Mouse (Mus musculus): ENCODE results near the gene Adam15. TPM values are rescaled to one million over a fixed set of nuclear protein-coding genes. Genes with fewer than 3 reads are reported as not detected.

Gene Adam15
- polyA plus RNA-seq, 1 experiment from 2014 or later: 78.2 TPM

GRCm38 (mm10) chr3:89305551-89306325 is 44.1 kb downstream of the Adam15 start:
- no peak overlapping the region for H3K9ac ChIP-seq (ENCODE audit: low read depth, low read length)
- 85% methylated on average over 8 of the region's 8 CpGs for WGBS
- H3K9me3 ChIP-seq (replicated peaks; ENCODE audit: control insufficient read depth, low read length, poor library complexity, severe bottlenecking): no peaks in the 10 kb centered on the region
- H3K4me1 ChIP-seq (ENCODE audit: control insufficient read depth, insufficient read depth, low read length): no peaks in the 10 kb centered on the region
- no peak overlapping the region for H3K4me3 ChIP-seq (ENCODE audit: low read depth, low read length)
- no peaks in the 10 kb centered on the region for H3K36me3 ChIP-seq (ENCODE audit: control insufficient read depth, insufficient read depth, low read length)
- no peak overlapping the region for H3K4me2 ChIP-seq (ENCODE audit: low read length)
- no peaks in the 10 kb centered on the region for H3K27me3 ChIP-seq (ENCODE audit: control insufficient read depth, insufficient read depth, low read depth, low read length)
- H3K27ac ChIP-seq (ENCODE audit: low read length): no peak overlapping the region
- ATAC-seq: no peak

- Histone ChIP-seq H3K9me3 (replicated peaks; ENCODE audit: control insufficient read depth, low read length, poor library complexity, severe bottlenecking) (no peaks in the 10 kb centered on the region), H3K4me3 (ENCODE audit: low read depth, low read length) (no peak overlapping the region), H3K4me1 (ENCODE audit: control insufficient read depth, insufficient read depth, low read length) (peaks cover 1% of the 10 kb centered on the region; the same call in 1 of the 2 replicates), H3K27me3 (ENCODE audit: control insufficient read depth, insufficient read depth, low read depth, low read length) (peaks cover 1% of the 10 kb centered on the region; the same call in 1 of the 2 replicates), H3K4me2 (ENCODE audit: low read length) (no peak overlapping the region), H3K36me3 (ENCODE audit: control insufficient read depth, insufficient read depth, low read length) (no peaks in the 10 kb centered on the region), H3K27ac (ENCODE audit: low read length) (no peak overlapping the region), H3K9ac (ENCODE audit: low read depth, low read length) (no peak overlapping the region)
- ATAC-seq: no peak
- 78% methylated on average over 4 of the region's 4 CpGs for WGBS
Measured at GRCm38 (mm10) chr3:89305105-89305504, 44.7 kb downstream of the Adam15 start.

- peaks cover 3% of the 10 kb centered on the region; the same call in 1 of the 2 replicates for H3K27me3 ChIP-seq (ENCODE audit: control insufficient read depth, insufficient read depth, low read depth, low read length)
- peaks cover 8% of the 10 kb centered on the region; the same call in 1 of the 2 replicates for H3K4me1 ChIP-seq (ENCODE audit: control insufficient read depth, insufficient read depth, low read length)
- no peak overlapping the region for H3K4me3 ChIP-seq (ENCODE audit: low read depth, low read length)
- no peaks in the 10 kb centered on the region for H3K9me3 ChIP-seq (replicated peaks; ENCODE audit: control insufficient read depth, low read length, poor library complexity, severe bottlenecking)
- WGBS: 60% methylated on average over 6 of the region's 6 CpGs
- H3K9ac ChIP-seq (ENCODE audit: low read depth, low read length): no peak overlapping the region
- no peak for ATAC-seq
- no peak overlapping the region for H3K27ac ChIP-seq (ENCODE audit: low read length)
- no peak overlapping the region for H3K4me2 ChIP-seq (ENCODE audit: low read length)
- no peaks in the 10 kb centered on the region for H3K36me3 ChIP-seq (ENCODE audit: control insufficient read depth, insufficient read depth, low read length)
Measured at GRCm38 (mm10) chr3:89304440-89304839, 45.4 kb downstream of the Adam15 start.

- 61% methylated on average over 2 of the region's 2 CpGs for WGBS
- ATAC-seq: no peak
- no peak overlapping the region for H3K9ac ChIP-seq (ENCODE audit: low read depth, low read length)
- H3K4me1 ChIP-seq (ENCODE audit: control insufficient read depth, insufficient read depth, low read length): peaks cover 8% of the 10 kb centered on the region; the same call in 1 of the 2 replicates
- no peaks in the 10 kb centered on the region for H3K9me3 ChIP-seq (replicated peaks; ENCODE audit: control insufficient read depth, low read length, poor library complexity, severe bottlenecking)
- H3K4me2 ChIP-seq (ENCODE audit: low read length): no peak overlapping the region
- no peak overlapping the region for H3K27ac ChIP-seq (ENCODE audit: low read length)
- H3K4me3 ChIP-seq (ENCODE audit: low read depth, low read length): no peak overlapping the region
- no peaks in the 10 kb centered on the region for H3K36me3 ChIP-seq (ENCODE audit: control insufficient read depth, insufficient read depth, low read length)
- H3K27me3 ChIP-seq (ENCODE audit: control insufficient read depth, insufficient read depth, low read depth, low read length): peaks cover 3% of the 10 kb centered on the region; the same call in 1 of the 2 replicates
Measured at GRCm38 (mm10) chr3:89300514-89300913, 49.3 kb downstream of the Adam15 start.

GRCm38 (mm10) chr3:89300071-89300470 is 49.7 kb downstream of the Adam15 start:
- Histone ChIP-seq H3K4me1 (ENCODE audit: control insufficient read depth, insufficient read depth, low read length) (peaks cover 8% of the 10 kb centered on the region; the same call in 1 of the 2 replicates), H3K27me3 (ENCODE audit: control insufficient read depth, insufficient read depth, low read depth, low read length) (peaks cover 3% of the 10 kb centered on the region; the same call in 1 of the 2 replicates), H3K36me3 (ENCODE audit: control insufficient read depth, insufficient read depth, low read length) (no peaks in the 10 kb centered on the region), H3K27ac (ENCODE audit: low read length) (no peak overlapping the region), H3K4me2 (ENCODE audit: low read length) (peak overlapping the region; percentile 48), H3K9ac (ENCODE audit: low read depth, low read length) (no peak overlapping the region), H3K9me3 (replicated peaks; ENCODE audit: control insufficient read depth, low read length, poor library complexity, severe bottlenecking) (no peaks in the 10 kb centered on the region), H3K4me3 (ENCODE audit: low read depth, low read length) (no peak overlapping the region; the same call in 1 of the 2 replicates)
- 70% methylated on average over 1 of the region's 1 CpGs for WGBS
- ATAC-seq: no peak

- Histone ChIP-seq H3K27me3 (ENCODE audit: control insufficient read depth, insufficient read depth, low read depth, low read length) (peaks cover 3% of the 10 kb centered on the region; the same call in 1 of the 2 replicates), H3K9me3 (replicated peaks; ENCODE audit: control insufficient read depth, low read length, poor library complexity, severe bottlenecking) (no peaks in the 10 kb centered on the region), H3K9ac (ENCODE audit: low read depth, low read length) (peak overlapping the region; percentile 7; the same call in 1 of the 2 replicates), H3K4me1 (ENCODE audit: control insufficient read depth, insufficient read depth, low read length) (peaks cover 8% of the 10 kb centered on the region; the same call in 1 of the 2 replicates), H3K4me2 (ENCODE audit: low read length) (peak overlapping the region; percentile 48), H3K27ac (ENCODE audit: low read length) (no peak overlapping the region), H3K4me3 (ENCODE audit: low read depth, low read length) (peak overlapping the region; percentile 11; the same call in 1 of the 2 replicates), H3K36me3 (ENCODE audit: control insufficient read depth, insufficient read depth, low read length) (no peaks in the 10 kb centered on the region)
- 4% methylated on average over 14 of the region's 14 CpGs for WGBS
- ATAC-seq: peak; percentile 32; the same call in 1 of the 2 replicates
Measured at GRCm38 (mm10) chr3:89299499-89299898, 50.3 kb downstream of the Adam15 start.

GRCm38 (mm10) chr3:89298908-89299307 is 50.9 kb downstream of the Adam15 start:
- Histone ChIP-seq H3K9ac (ENCODE audit: low read depth, low read length) (no peak overlapping the region), H3K9me3 (replicated peaks; ENCODE audit: control insufficient read depth, low read length, poor library complexity, severe bottlenecking) (no peaks in the 10 kb centered on the region), H3K27ac (ENCODE audit: low read length) (no peak overlapping the region), H3K4me2 (ENCODE audit: low read length) (no peak overlapping the region), H3K4me1 (ENCODE audit: control insufficient read depth, insufficient read depth, low read length) (peaks cover 8% of the 10 kb centered on the region; the same call in 1 of the 2 replicates), H3K4me3 (ENCODE audit: low read depth, low read length) (no peak overlapping the region), H3K36me3 (ENCODE audit: control insufficient read depth, insufficient read depth, low read length) (no peaks in the 10 kb centered on the region), H3K27me3 (ENCODE audit: control insufficient read depth, insufficient read depth, low read depth, low read length) (peaks cover 3% of the 10 kb centered on the region; the same call in 1 of the 2 replicates)
- WGBS: 80% methylated on average over 6 of the region's 6 CpGs
- no peak for ATAC-seq

- no peak overlapping the region for H3K4me2 ChIP-seq (ENCODE audit: low read length)
- H3K36me3 ChIP-seq (ENCODE audit: control insufficient read depth, insufficient read depth, low read length): no peaks in the 10 kb centered on the region
- 78% methylated on average over 11 of the region's 11 CpGs for WGBS
- peaks cover 3% of the 10 kb centered on the region; the same call in 1 of the 2 replicates for H3K27me3 ChIP-seq (ENCODE audit: control insufficient read depth, insufficient read depth, low read depth, low read length)
- peaks cover 8% of the 10 kb centered on the region; the same call in 1 of the 2 replicates for H3K4me1 ChIP-seq (ENCODE audit: control insufficient read depth, insufficient read depth, low read length)
- no peak for ATAC-seq
- no peak overlapping the region for H3K9ac ChIP-seq (ENCODE audit: low read depth, low read length)
- no peak overlapping the region for H3K4me3 ChIP-seq (ENCODE audit: low read depth, low read length)
- no peaks in the 10 kb centered on the region for H3K9me3 ChIP-seq (replicated peaks; ENCODE audit: control insufficient read depth, low read length, poor library complexity, severe bottlenecking)
- H3K27ac ChIP-seq (ENCODE audit: low read length): no peak overlapping the region
Measured at GRCm38 (mm10) chr3:89296761-89297396, 52.9 kb downstream of the Adam15 start.
